Mouse (Mus musculus) midbrain, postnatal 0 days (tissue): ENCODE results near the gene Themis2. TPM values are rescaled to one million over a fixed set of nuclear protein-coding genes. Genes with fewer than 3 reads are reported as not detected.
A peak's percentile ranks its signal among the peaks of the same experiment; 100 is the strongest.
"Not testable (repeated sequence)": the region's sequence is repeated elsewhere in the genome, so short reads cannot be mapped to it uniquely, and the experiment has no call there.

Experiments
- ATAC-seq: fragments of 200-750 bp; cut with Nextera tagmentation; 2 replicates; pipeline ENCODE4 v1.8.0; 2017; ENCODE audit warnings: moderate number of reproducible peaks, mild to moderate bottlenecking, moderate TSS enrichment, moderate library complexity; ENCODE audit not compliant: low FRiP score
- DNase-seq: peaks from one replicate; pipeline ENCODE4 v3.0.0-alpha.2; 2015; ENCODE audit warnings: low spot score
- H3K27ac ChIP-seq: fragments of 300-500 bp; sonication (generic); 2 replicates; pipeline ENCODE4 v1.5.1; 2014; ENCODE audit warnings: low read depth, mild to moderate bottlenecking, low read length, mixed read lengths
- H3K27me3 ChIP-seq: fragments of 300-500 bp; sonication (generic); 2 replicates; pipeline ENCODE4 v1.6.1; 2014; ENCODE audit warnings: low read length, control low read depth, mixed read lengths; ENCODE audit not compliant: insufficient read depth
- H3K36me3 ChIP-seq: fragments of 300-500 bp; sonication (generic); 2 replicates; pipeline ENCODE4 v1.6.1; 2014; ENCODE audit warnings: low read length, control low read depth, mixed read lengths; ENCODE audit not compliant: insufficient read depth
- H3K4me1 ChIP-seq: fragments of 300-500 bp; sonication (generic); 2 replicates; pipeline ENCODE4 v1.6.1; 2014; ENCODE audit warnings: mild to moderate bottlenecking, control low read depth, antibody characterized with exemption, low read length, mixed read lengths; ENCODE audit not compliant: insufficient read depth
- H3K4me2 ChIP-seq: fragments of 300-500 bp; sonication (generic); 2 replicates; pipeline ENCODE4 v1.6.1; 2014; ENCODE audit warnings: low read depth, mild to moderate bottlenecking, low read length, mixed read lengths; ENCODE audit not compliant: poor library complexity, severe bottlenecking
- H3K4me3 ChIP-seq: fragments of 300-500 bp; sonication (generic); 2 replicates; pipeline ENCODE4 v1.5.1; 2014; ENCODE audit warnings: low read depth, mild to moderate bottlenecking, low read length, moderate library complexity
- H3K9ac ChIP-seq: fragments of 300-500 bp; sonication (generic); replicated peaks from 2 replicates; pipeline ENCODE4 v1.6.1; 2014; ENCODE audit warnings: mild to moderate bottlenecking, low read length, moderate library complexity, mixed read lengths; ENCODE audit not compliant: poor library complexity, severe bottlenecking
- H3K9me3 ChIP-seq: fragments of 300-500 bp; sonication (generic); 2 replicates; pipeline ENCODE4 v1.6.1; 2016; ENCODE audit warnings: low read length, control low read depth
- CTCF ChIP-seq: IDR thresholded peaks from 2 replicates; pipeline ENCODE4 v1.5.1; 2016; ENCODE audit warnings: antibody characterized with exemption, mild to moderate bottlenecking
- WGBS: fragments of 180-500 bp; shearing (Covaris S2); extraction: QIAGEN DNeasy Blood & Tissue Kit; methylation state at CpG from one replicate; pipeline ENCODE4 v1.1.7; 2014; 5-methylcytosine and 5-hydroxymethylcytosine counted together
- polyA plus RNA-seq: library from polyadenylated mRNA; unstranded; fragments of >200 nt; fragmentation: Nextera tagmentation; extraction: Ambion mirVana; gene quantifications from 2 replicates; pipeline ENCODE4 v1.2.1, GENCODE M21; 2015
- total RNA-seq: library from RNA; depleted of rRNA; stranded (reverse); fragments of >200 nt; gene quantifications from 2 replicates; pipeline ENCODE4 v1.2.3, GENCODE M21; 2014

Themis2 gene
- total and polyA plus RNA-seq, 2 experiments from 2014 or later = 0.49 TPM

GRCm38 (mm10) chr4:132743992-132744911, 51.9 kb downstream of the Themis2 start:
- Histone ChIP-seq H3K4me2 (no peak overlapping the region), H3K27me3 (no peaks in the 10 kb centered on the region), H3K4me1 (peaks cover 11% of the 10 kb centered on the region; the same call in 1 of the 2 replicates), H3K27ac (peak overlapping the region; percentile 80), H3K4me3 (no peak overlapping the region), H3K9ac (no peak overlapping the region), H3K9me3 (no peaks in the 10 kb centered on the region), H3K36me3 (no peaks in the 10 kb centered on the region)
- WGBS = 51% methylated on average over 11 of the region's 11 CpGs
- TF ChIP-seq CTCF = peak; percentile 31; the same call in 1 of the 2 replicates
- peak; percentile 84 for ATAC-seq
- DNase-seq = peak; percentile 81

GRCm38 (mm10) chr4:132741491-132741890, 54.7 kb downstream of the Themis2 start:
- no peak for TF ChIP-seq CTCF
- Histone ChIP-seq H3K27me3 (no peaks in the 10 kb centered on the region), H3K4me3 (no peak overlapping the region), H3K4me1 (peaks cover 11% of the 10 kb centered on the region; the same call in 1 of the 2 replicates), H3K9ac (no peak overlapping the region), H3K4me2 (no peak overlapping the region), H3K9me3 (no peaks in the 10 kb centered on the region), H3K36me3 (no peaks in the 10 kb centered on the region), H3K27ac (no peak overlapping the region)
- ATAC-seq = no peak
- 92% methylated on average over 7 of the region's 7 CpGs for WGBS
- DNase-seq = no peak

GRCm38 (mm10) chr4:132737154-132737553, 59.0 kb downstream of the Themis2 start:
- not testable (repeated sequence) for H3K4me3 ChIP-seq, H3K27me3 ChIP-seq, DNase-seq, H3K9ac ChIP-seq, H3K4me2 ChIP-seq, H3K4me1 ChIP-seq, ATAC-seq, H3K36me3 ChIP-seq, H3K27ac ChIP-seq, H3K9me3 ChIP-seq
- 91% methylated on average over 9 of the region's 9 CpGs for WGBS

GRCm38 (mm10) chr4:132735894-132736293, 60.3 kb downstream of the Themis2 start:
- 84% methylated on average over 3 of the region's 3 CpGs for WGBS

GRCm38 (mm10) chr4:132735389-132735788, 60.8 kb downstream of the Themis2 start:
- no peak overlapping the region for H3K4me3 ChIP-seq
- H3K9me3 ChIP-seq = no peaks in the 10 kb centered on the region
- DNase-seq (no peak), ATAC-seq (no peak)
- H3K27ac ChIP-seq = no peak overlapping the region
- no peaks in the 10 kb centered on the region for H3K36me3 ChIP-seq
- no peaks in the 10 kb centered on the region for H3K4me1 ChIP-seq
- no peak overlapping the region for H3K4me2 ChIP-seq
- 69% methylated on average over 2 of the region's 2 CpGs for WGBS
- TF ChIP-seq CTCF = no peak
- no peaks in the 10 kb centered on the region for H3K27me3 ChIP-seq
- no peak overlapping the region for H3K9ac ChIP-seq

More at GRCm38 (mm10) chr4:132735894-132736293, 60.3 kb downstream of the Themis2 start:
- Histone ChIP-seq H3K27me3 (no peaks in the 10 kb centered on the region), H3K9me3 (no peaks in the 10 kb centered on the region), H3K4me3 (no peak overlapping the region), H3K36me3 (no peaks in the 10 kb centered on the region), H3K4me1 (no peaks in the 10 kb centered on the region), H3K27ac (no peak overlapping the region), H3K9ac (no peak overlapping the region), H3K4me2 (no peak overlapping the region)
- DNase-seq = no peak
- 0 out of 2 replicates have a peak, but pooled peaks have one; percentile 14 for TF ChIP-seq CTCF
- no peak for ATAC-seq

GRCm38 (mm10) chr4:132734766-132735165, 61.4 kb downstream of the Themis2 start:
- Histone ChIP-seq H3K27ac (no peak overlapping the region), H3K27me3 (no peaks in the 10 kb centered on the region), H3K36me3 (no peaks in the 10 kb centered on the region), H3K4me3 (no peak overlapping the region), H3K4me2 (no peak overlapping the region), H3K9me3 (no peaks in the 10 kb centered on the region), H3K9ac (no peak overlapping the region), H3K4me1 (no peaks in the 10 kb centered on the region)
- no peak for DNase-seq
- WGBS = 92% methylated on average over 2 of the region's 2 CpGs
- TF ChIP-seq CTCF = no peak
- no peak for ATAC-seq
